Comparison of ENCODE assay signal across 7 mouse cellular contexts in the genomic region with DNA sequence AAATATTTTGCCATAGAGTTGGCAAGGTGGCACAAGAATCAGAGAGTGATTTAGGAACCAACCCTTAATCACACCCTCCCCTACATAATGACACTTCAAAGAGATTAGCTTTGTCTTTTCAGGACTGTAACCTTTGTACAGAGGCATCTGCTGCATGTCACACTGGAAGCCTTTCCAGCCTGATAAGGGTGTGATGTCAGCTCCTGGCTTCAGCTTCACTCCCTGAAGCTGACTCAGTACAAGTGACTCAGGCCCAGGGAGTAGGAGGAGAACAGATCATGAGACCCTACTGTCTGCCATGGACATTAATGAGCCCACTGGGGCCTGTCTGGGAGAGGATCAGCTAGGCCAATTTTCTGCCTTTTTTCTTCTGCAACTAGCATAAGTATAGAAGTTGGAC. TPM values are rescaled to one million over a fixed set of nuclear protein-coding genes. Genes with fewer than 3 reads are reported as not detected.
A peak's percentile ranks its signal among the peaks of the same experiment; 100 is the strongest.
DNase-seq lines count a peak whose midpoint lies in the region; ATAC-seq and TF ChIP-seq lines count a peak whose summit lies in the region.

No protein-coding gene starts in this region.

- H3K4me2 ChIP-seq in heart, embryonic 11.5 days = peak overlapping the region; percentile 8; the same call in 1 of the 2 replicates
- H3K4me2 ChIP-seq in liver, embryonic 15.5 days = no peak overlapping the region
- H3K4me2 ChIP-seq in midbrain, postnatal 0 days (ENCODE audit: low read depth, low read length, poor library complexity, severe bottlenecking) = no peak overlapping the region

- DNase-seq in MN1 (ENCODE audit: low spot score) = peak; percentile 89
- DNase-seq in adrenal gland, postnatal 36 days = peak; percentile 82 to 83
- no peak for DNase-seq in T-cell, adult 2 months (ENCODE audit: low spot score)
- DNase-seq in spleen, adult 12 weeks (ENCODE audit: low spot score) = no peak
- DNase-seq in midbrain, postnatal 0 days (ENCODE audit: low spot score) = no peak

- no peak overlapping the region for H3K4me3 ChIP-seq in heart, embryonic 11.5 days (ENCODE audit: low read depth, low read length)
- no peak overlapping the region for H3K4me3 ChIP-seq in liver, embryonic 15.5 days (replicated peaks)
- no peak overlapping the region for H3K4me3 ChIP-seq in midbrain, postnatal 0 days (ENCODE audit: low read depth, low read length)

- H3K4me1 ChIP-seq in heart, embryonic 11.5 days (ENCODE audit: control insufficient read depth, insufficient read depth, low read length) = peaks cover 40% of the 10 kb centered on the region
- H3K4me1 ChIP-seq in liver, embryonic 15.5 days (replicated peaks) = peaks cover 37% of the 10 kb centered on the region
- H3K4me1 ChIP-seq in midbrain, postnatal 0 days (ENCODE audit: insufficient read depth, low read length) = no peaks in the 10 kb centered on the region

- ATAC-seq in heart, embryonic 11.5 days (replicated peaks; ENCODE audit: insufficient number of reproducible peaks, low FRiP score, low TSS enrichment) = peak; percentile 74
- peak; percentile 53 for ATAC-seq in liver, embryonic 15.5 days (ENCODE audit: insufficient read depth)
- no peak for ATAC-seq in midbrain, postnatal 0 days (ENCODE audit: low FRiP score)

- no peaks in the 10 kb centered on the region for H3K9me3 ChIP-seq in heart, embryonic 11.5 days (replicated peaks; ENCODE audit: control insufficient read depth, low read length)
- no peaks in the 10 kb centered on the region for H3K9me3 ChIP-seq in liver, embryonic 15.5 days (replicated peaks)
- no peaks in the 10 kb centered on the region for H3K9me3 ChIP-seq in midbrain, postnatal 0 days (ENCODE audit: low read length)

- H3K36me3 ChIP-seq in heart, embryonic 11.5 days (ENCODE audit: control insufficient read depth, insufficient read depth, low read length) = peaks cover 15% of the 10 kb centered on the region
- peaks cover 59% of the 10 kb centered on the region for H3K36me3 ChIP-seq in liver, embryonic 15.5 days (replicated peaks)
- H3K36me3 ChIP-seq in midbrain, postnatal 0 days (ENCODE audit: insufficient read depth, low read length) = peaks cover 30% of the 10 kb centered on the region

- TF ChIP-seq CTCF in midbrain, postnatal 0 days (IDR thresholded peaks at IDR 0.05) = no peak

- peak overlapping the region; percentile 22; the same call in 1 of the 2 replicates for H3K27ac ChIP-seq in heart, embryonic 11.5 days (ENCODE audit: low read depth, low read length)
- 0 out of 2 replicates have a peak overlapping the region, but pooled peaks have one; percentile 41 for H3K27ac ChIP-seq in liver, embryonic 15.5 days (replicated peaks)
- no peak overlapping the region for H3K27ac ChIP-seq in midbrain, postnatal 0 days (ENCODE audit: low read depth, low read length)

- H3K27me3 ChIP-seq in heart, embryonic 11.5 days (ENCODE audit: control insufficient read depth, insufficient read depth, low read length) = no peaks in the 10 kb centered on the region
- H3K27me3 ChIP-seq in liver, embryonic 15.5 days = no peaks in the 10 kb centered on the region
- no peaks in the 10 kb centered on the region for H3K27me3 ChIP-seq in midbrain, postnatal 0 days (ENCODE audit: insufficient read depth, low read length)

- H3K9ac ChIP-seq in heart, embryonic 11.5 days (ENCODE audit: low read depth, low read length) = no peak overlapping the region
- H3K9ac ChIP-seq in liver, embryonic 15.5 days = no peak overlapping the region
- no peak overlapping the region for H3K9ac ChIP-seq in midbrain, postnatal 0 days (replicated peaks; ENCODE audit: low read length, poor library complexity, severe bottlenecking)

RNA-seq across cellular contexts. Expression of a gene that starts 13.0 kb away (rescaled TPM):
- 10 to 100 TPM; 61.8 to 62.9 TPM for total RNA-seq in adrenal gland, postnatal 36 days (2021)
- 12.9 and 18.5 TPM in 2 replicates for polyA plus RNA-seq in heart, embryonic 11.5 days (2014; fragmentation: Nextera tagmentation; extraction: Ambion mirVana)
- polyA plus RNA-seq in liver, embryonic 15.5 days (2015; fragmentation: Nextera tagmentation; extraction: Ambion mirVana) = 8.7 and 10.3 TPM in 2 replicates
- 55.0 and 60.7 TPM in 2 replicates for total RNA-seq in midbrain, postnatal 0 days (2014; rRNA removed)
- 21.0 and 24.3 TPM in 2 replicates for polyA plus RNA-seq in midbrain, postnatal 0 days (2015; fragmentation: Nextera tagmentation; extraction: Ambion mirVana)

RNA-seq across cellular contexts. Expression of a gene that starts 27.7 kb away (rescaled TPM):
- 10 to 100 TPM; 23.1 to 37.7 TPM for total RNA-seq in adrenal gland, postnatal 36 days (2021)
- 16.2 and 19.6 TPM in 2 replicates for polyA plus RNA-seq in heart, embryonic 11.5 days (2014; fragmentation: Nextera tagmentation; extraction: Ambion mirVana)
- 7.2 and 7.4 TPM in 2 replicates for polyA plus RNA-seq in liver, embryonic 15.5 days (2015; fragmentation: Nextera tagmentation; extraction: Ambion mirVana)
- 25.7 and 30.0 TPM in 2 replicates for total RNA-seq in midbrain, postnatal 0 days (2014; rRNA removed)
- polyA plus RNA-seq in midbrain, postnatal 0 days (2015; fragmentation: Nextera tagmentation; extraction: Ambion mirVana) = 13.3 and 15.6 TPM in 2 replicates

RNA-seq across cellular contexts. Expression of a gene that starts 33.7 kb away (rescaled TPM):
- total RNA-seq in adrenal gland, postnatal 36 days (2021) = 10 to 100 TPM; 24.0 to 24.6 TPM
- 6.7 and 7.9 TPM in 2 replicates for polyA plus RNA-seq in heart, embryonic 11.5 days (2014; fragmentation: Nextera tagmentation; extraction: Ambion mirVana)
- 1.3 and 1.5 TPM in 2 replicates for polyA plus RNA-seq in liver, embryonic 15.5 days (2015; fragmentation: Nextera tagmentation; extraction: Ambion mirVana)
- 17.5 and 25.1 TPM in 2 replicates for total RNA-seq in midbrain, postnatal 0 days (2014; rRNA removed)
- 6.0 and 6.9 TPM in 2 replicates for polyA plus RNA-seq in midbrain, postnatal 0 days (2015; fragmentation: Nextera tagmentation; extraction: Ambion mirVana)

RNA-seq across cellular contexts. Expression of a gene that starts 54.7 kb away (rescaled TPM):
- total RNA-seq in adrenal gland, postnatal 36 days (2021) = 10 to 100 TPM; 40.5 to 81.7 TPM
- polyA plus RNA-seq in heart, embryonic 11.5 days (2014; fragmentation: Nextera tagmentation; extraction: Ambion mirVana) = 36.8 and 45.6 TPM in 2 replicates
- 98.5 and 126 TPM in 2 replicates for polyA plus RNA-seq in liver, embryonic 15.5 days (2015; fragmentation: Nextera tagmentation; extraction: Ambion mirVana)
- total RNA-seq in midbrain, postnatal 0 days (2014; rRNA removed) = 17.7 and 19.8 TPM in 2 replicates
- 11.7 and 13.7 TPM in 2 replicates for polyA plus RNA-seq in midbrain, postnatal 0 days (2015; fragmentation: Nextera tagmentation; extraction: Ambion mirVana)

RNA-seq across cellular contexts. Expression of a gene that starts 54.8 kb away (rescaled TPM):
- total RNA-seq in adrenal gland, postnatal 36 days (2021) = 100 to 1,000 TPM; 284 to 331 TPM
- polyA plus RNA-seq in heart, embryonic 11.5 days (2014; fragmentation: Nextera tagmentation; extraction: Ambion mirVana) = 231 and 247 TPM in 2 replicates
- 151 and 159 TPM in 2 replicates for polyA plus RNA-seq in liver, embryonic 15.5 days (2015; fragmentation: Nextera tagmentation; extraction: Ambion mirVana)
- 179 and 200 TPM in 2 replicates for total RNA-seq in midbrain, postnatal 0 days (2014; rRNA removed)
- polyA plus RNA-seq in midbrain, postnatal 0 days (2015; fragmentation: Nextera tagmentation; extraction: Ambion mirVana) = 262 and 267 TPM in 2 replicates

Comparison
In these comparisons a context has a peak if more than half of its experiments do, and no peak if none do; other contexts are left out.
1. DNase-seq: peak in MN1 (single experiment) and adrenal gland, postnatal 36 days (2 of 2); none in T-cell, adult 2 months (single experiment), spleen, adult 12 weeks (single experiment) and midbrain, postnatal 0 days (single experiment).